9 mouse cellular contexts compared by ENCODE assay signal in the genomic region with DNA sequence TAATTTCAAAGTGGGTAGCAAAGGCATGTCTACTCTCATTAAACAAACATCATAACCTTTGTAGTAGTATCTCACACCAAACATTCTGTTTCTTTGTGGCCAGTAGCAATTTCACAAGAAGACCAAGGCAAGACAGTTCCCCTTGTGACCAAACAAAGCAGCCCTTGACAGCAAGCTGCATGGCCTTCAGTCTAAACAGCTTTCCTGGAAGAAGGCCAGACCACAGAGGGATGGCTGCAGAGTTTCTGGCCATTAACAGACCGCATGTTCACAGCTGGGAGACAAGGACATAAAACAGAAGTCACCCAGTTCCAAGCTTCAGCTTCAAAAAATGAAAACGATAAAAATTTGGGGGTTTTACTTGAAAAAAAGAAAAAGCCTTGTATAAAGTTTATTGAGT.
DNase-seq lines count a peak whose midpoint lies in the region; ATAC-seq and TF ChIP-seq lines count a peak whose summit lies in the region.
"Had no signal": no experiment of that assay in that cellular context is flagged by ENCODE, and none has a peak within 500 bp of the region (broad histone marks: within the 10 kb centered on the region; RNA-seq: fewer than 3 reads in every experiment).

No protein-coding gene starts in this region.

- H3K79me2 ChIP-seq in heart, adult 2 months (replicated peaks; ENCODE audit: control insufficient read depth, insufficient read depth, low read length), result no peaks in the 10 kb centered on the region
- no peaks in the 10 kb centered on the region for H3K79me2 ChIP-seq in myocyte (ENCODE audit: control insufficient read depth, insufficient read depth)

- TF ChIP-seq EP300 in heart, adult 2 months (IDR thresholded peaks at IDR 0.05; ENCODE audit: insufficient read depth, low read depth, low read length), result no peak

- H3K27ac ChIP-seq in neural tube, embryonic 13.5 days (replicated peaks), result no peak overlapping the region
- no peak overlapping the region for H3K27ac ChIP-seq in neural tube, embryonic 15.5 days (replicated peaks)
- H3K27ac ChIP-seq in heart, adult 2 months, result no peak overlapping the region
- H3K27ac ChIP-seq in forebrain, embryonic 15.5 days (replicated peaks), result no peak overlapping the region
- H3K27ac ChIP-seq: limb, embryonic 15.5 days had no signal

- peak; percentile 13 for DNase-seq in gastrocnemius, adult 18-20 months (ENCODE audit: low spot score)
- DNase-seq in gastrocnemius, adult 8-10 months (ENCODE audit: low spot score in 2 of 2), result no peak
- peak; percentile 21 to 28 for DNase-seq in heart, adult 2 months

- no peak overlapping the region for H3K4me3 ChIP-seq in neural tube, embryonic 13.5 days
- H3K4me3 ChIP-seq in neural tube, embryonic 15.5 days (replicated peaks), result no peak overlapping the region
- H3K4me3 ChIP-seq in heart, adult 2 months, result no peak overlapping the region
- H3K4me3 ChIP-seq in myocyte, result no peak overlapping the region
- no peak overlapping the region for H3K4me3 ChIP-seq in forebrain, embryonic 15.5 days
- H3K4me3 ChIP-seq: limb, embryonic 15.5 days had no signal

- no peak for TF ChIP-seq CTCF in heart, adult 2 months (IDR thresholded peaks at IDR 0.05)

- no peak overlapping the region for H3K4me2 ChIP-seq in neural tube, embryonic 13.5 days
- no peak overlapping the region for H3K4me2 ChIP-seq in neural tube, embryonic 15.5 days
- no peak overlapping the region for H3K4me2 ChIP-seq in myocyte (ENCODE audit: low read depth)
- H3K4me2 ChIP-seq in forebrain, embryonic 15.5 days (replicated peaks), result no peak overlapping the region
- H3K4me2 ChIP-seq: limb, embryonic 15.5 days had no signal

- H3ac ChIP-seq in myocyte (ENCODE audit: control insufficient read depth, insufficient read length), result no peak overlapping the region

- no peaks in the 10 kb centered on the region for H3K36me3 ChIP-seq in neural tube, embryonic 13.5 days
- H3K36me3 ChIP-seq in neural tube, embryonic 15.5 days, result no peaks in the 10 kb centered on the region
- no peaks in the 10 kb centered on the region for H3K36me3 ChIP-seq in heart, adult 2 months (ENCODE audit: control insufficient read depth, insufficient read depth, low read length)
- no peaks in the 10 kb centered on the region for H3K36me3 ChIP-seq in myocyte (ENCODE audit: control insufficient read depth, insufficient read depth)
- H3K36me3 ChIP-seq in forebrain, embryonic 15.5 days, result no peaks in the 10 kb centered on the region
- H3K36me3 ChIP-seq: limb, embryonic 15.5 days had no signal

- no peaks in the 10 kb centered on the region for H3K4me1 ChIP-seq in neural tube, embryonic 13.5 days (replicated peaks)
- no peaks in the 10 kb centered on the region for H3K4me1 ChIP-seq in neural tube, embryonic 15.5 days
- H3K4me1 ChIP-seq in heart, adult 2 months (ENCODE audit: control insufficient read depth, insufficient read depth, low read length), result no peaks in the 10 kb centered on the region
- H3K4me1 ChIP-seq in forebrain, embryonic 15.5 days, result no peaks in the 10 kb centered on the region
- H3K4me1 ChIP-seq: limb, embryonic 15.5 days had no signal

- no peak for TF ChIP-seq POLR2A in heart, adult 2 months (IDR thresholded peaks at IDR 0.05; ENCODE audit: insufficient read depth, low read depth, low read length)
- TF ChIP-seq POLR2A in myocyte (IDR thresholded peaks at IDR 0.05; ENCODE audit: insufficient read length, low read depth), result no peak

- WGBS in neural tube, embryonic 13.5 days, result 55% methylated on average over 2 of the region's 2 CpGs
- WGBS in neural tube, embryonic 15.5 days, result 53% methylated on average over 2 of the region's 2 CpGs
- 25% methylated on average over 2 of the region's 2 CpGs for WGBS in heart, adult 2 months
- 45% methylated on average over 2 of the region's 2 CpGs for WGBS in forebrain, embryonic 15.5 days

- no peak overlapping the region for H3K9ac ChIP-seq in neural tube, embryonic 13.5 days
- no peak overlapping the region for H3K9ac ChIP-seq in neural tube, embryonic 15.5 days (replicated peaks)
- no peak overlapping the region for H3K9ac ChIP-seq in heart, adult 2 months (ENCODE audit: low read depth, low read length)
- no peak overlapping the region for H3K9ac ChIP-seq in forebrain, embryonic 15.5 days (replicated peaks)
- H3K9ac ChIP-seq: limb, embryonic 15.5 days had no signal

- no peaks in the 10 kb centered on the region for H3K9me3 ChIP-seq in neural tube, embryonic 13.5 days
- no peaks in the 10 kb centered on the region for H3K9me3 ChIP-seq in neural tube, embryonic 15.5 days (replicated peaks)
- H3K9me3 ChIP-seq in forebrain, embryonic 15.5 days, result no peaks in the 10 kb centered on the region
- H3K9me3 ChIP-seq: limb, embryonic 15.5 days had no signal

- ATAC-seq in neural tube, embryonic 13.5 days (ENCODE audit: low read depth), result peak; percentile 53; the same call in 1 of the 2 replicates
- ATAC-seq in neural tube, embryonic 15.5 days (ENCODE audit: low FRiP score), result no peak
- ATAC-seq in forebrain, embryonic 15.5 days (replicated peaks), result no peak
- ATAC-seq in activated CD4-positive, CD25-positive, alpha-beta regulatory T cell, adult 4 months, result no peak

- intact Hi-C loops in heart, adult 2 months (cut with DNase I), result no loop called here

- no peaks in the 10 kb centered on the region for H3K27me3 ChIP-seq in neural tube, embryonic 13.5 days
- H3K27me3 ChIP-seq in neural tube, embryonic 15.5 days (replicated peaks), result no peaks in the 10 kb centered on the region
- H3K27me3 ChIP-seq in heart, adult 2 months (ENCODE audit: control insufficient read depth, insufficient read depth, low read length), result no peaks in the 10 kb centered on the region
- H3K27me3 ChIP-seq in myocyte (ENCODE audit: control insufficient read depth, insufficient read depth, insufficient read length), result no peaks in the 10 kb centered on the region
- no peaks in the 10 kb centered on the region for H3K27me3 ChIP-seq in forebrain, embryonic 15.5 days
- H3K27me3 ChIP-seq: limb, embryonic 15.5 days had no signal

TF ChIP-seq in myocyte, 11 proteins besides CTCF, POLR2A, EP300 and RAD21:
- TF ChIP-seq E2F4 (IDR thresholded peaks at IDR 0.05; ENCODE audit: insufficient read depth), result no peak
- peak in 2 of 3 experiments; percentile 46 to 73 for TF ChIP-seq MYOD1 (IDR thresholded peaks at IDR 0.05; ENCODE audit: control insufficient read depth in 1 of 3, insufficient read length in 2 of 3, low read depth in 2 of 3)
- peak; percentile 80 for TF ChIP-seq CEBPB (IDR thresholded peaks at IDR 0.05; ENCODE audit: insufficient read depth, poor library complexity, severe bottlenecking)
- TF ChIP-seq MYOG (IDR thresholded peaks at IDR 0.05; ENCODE audit: control insufficient read depth in 1 of 3, insufficient read depth in 1 of 3, insufficient read length in 2 of 3, low read depth in 2 of 3), result peak in 2 of 3 experiments; percentile 77 to 84
- TF ChIP-seq REST (IDR thresholded peaks at IDR 0.05; ENCODE audit: insufficient read depth, insufficient read length), result no peak
- peak; percentile 84 for TF ChIP-seq TCF12 (IDR thresholded peaks at IDR 0.05; ENCODE audit: insufficient read depth, poor library complexity, severe bottlenecking)
- no peak for TF ChIP-seq USF1 (IDR thresholded peaks at IDR 0.05; ENCODE audit: low read depth)
- TF ChIP-seq SRF (IDR thresholded peaks at IDR 0.05; ENCODE audit: control insufficient read depth, insufficient read length, low read depth), result no peak
- TF ChIP-seq TCF3 (IDR thresholded peaks at IDR 0.05; ENCODE audit: insufficient read length, low read depth), result peak; percentile 48
- TF ChIP-seq POLR2AphosphoS2 (IDR thresholded peaks at IDR 0.05; ENCODE audit: insufficient read length, low read depth), result no peak

Comparison
In these comparisons a context has a peak if more than half of its experiments do, and no peak if none do; other contexts are left out.
1. DNase-seq: peak in gastrocnemius, adult 18-20 months (single experiment) and heart, adult 2 months (2 of 2); none in gastrocnemius, adult 8-10 months (0 of 2).